Mouse (Mus musculus): Measurements from ENCODE around the gene AC134908.4. TPM values are rescaled to one million over a fixed set of nuclear protein-coding genes. Genes with fewer than 3 reads are reported as not detected.
"Not testable (repeated sequence)": the region's sequence is repeated elsewhere in the genome, so short reads cannot be mapped to it uniquely, and the experiment has no call there.

The AC134908.4 gene
- total and polyA plus RNA-seq, 2 experiments from 2014 or later, result not detected

DNA sequence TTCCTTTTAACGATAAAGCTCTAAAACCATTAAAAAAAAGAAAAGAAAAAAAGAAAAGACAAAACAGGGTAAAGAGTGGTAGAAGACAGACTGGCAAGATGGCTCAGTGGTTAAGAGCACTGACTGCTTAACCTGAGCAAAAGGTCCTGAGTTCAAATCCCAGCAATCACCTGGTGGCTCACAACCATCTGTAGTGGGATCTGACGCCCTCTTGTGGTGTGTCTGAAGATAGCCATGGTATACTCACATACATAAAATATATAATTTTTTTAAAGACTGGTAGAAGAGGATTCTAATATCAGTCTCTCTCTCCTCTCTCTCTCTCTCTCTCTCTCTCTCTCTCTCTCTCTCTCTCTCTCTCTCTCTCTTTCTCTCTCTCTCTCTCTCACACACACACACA lies 12.0 kb upstream of the AC134908.4 start:
- peaks cover 23% of the 10 kb centered on the region for H3K4me1 ChIP-seq (ENCODE audit: insufficient read depth)
- H3K9me3 ChIP-seq (ENCODE audit: low read length); H3K27ac ChIP-seq (ENCODE audit: low read depth, low read length); DNase-seq; H3K36me3 ChIP-seq (ENCODE audit: insufficient read depth); H3K27me3 ChIP-seq (ENCODE audit: insufficient read depth, low read length); ATAC-seq; H3K4me3 ChIP-seq (ENCODE audit: low read depth, low read length); H3K9ac ChIP-seq; H3K4me2 ChIP-seq (ENCODE audit: low read depth): not testable (repeated sequence)
- TF ChIP-seq CTCF (IDR thresholded peaks at IDR 0.05; ENCODE audit: low read depth), result peak; percentile 46
- 55% methylated on average over 2 of the region's 2 CpGs for WGBS

DNA sequence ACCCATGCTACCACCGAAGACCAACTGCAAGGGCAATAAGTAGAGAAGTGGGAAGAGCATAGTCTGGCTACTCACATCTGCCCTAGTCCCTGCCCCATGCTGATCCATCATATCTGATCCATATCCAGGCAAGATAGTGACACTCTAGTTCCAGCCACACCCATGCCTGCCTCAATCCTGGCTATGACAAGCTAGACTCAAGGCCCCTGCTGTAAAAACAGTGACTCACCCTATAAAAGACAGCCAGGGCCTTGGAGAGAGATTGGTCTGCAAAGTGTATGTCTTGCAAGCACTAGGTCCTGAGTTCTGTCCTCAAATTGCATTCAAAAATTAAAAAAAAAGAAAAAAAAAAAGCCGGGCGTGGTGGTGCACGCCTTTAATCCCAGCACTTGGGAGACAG lies 11.0 kb upstream of the AC134908.4 start:
- Histone ChIP-seq H3K4me2 (ENCODE audit: low read depth) (no peak overlapping the region), H3K27ac (ENCODE audit: low read depth, low read length) (no peak overlapping the region), H3K36me3 (ENCODE audit: insufficient read depth) (no peaks in the 10 kb centered on the region), H3K27me3 (ENCODE audit: insufficient read depth, low read length) (no peaks in the 10 kb centered on the region), H3K4me3 (ENCODE audit: low read depth, low read length) (no peak overlapping the region), H3K4me1 (ENCODE audit: insufficient read depth) (peaks cover 27% of the 10 kb centered on the region), H3K9me3 (ENCODE audit: low read length) (no peaks in the 10 kb centered on the region), H3K9ac (no peak overlapping the region)
- DNase-seq (no peak), ATAC-seq (no peak)
- 90% methylated on average over 4 of the region's 4 CpGs for WGBS
- no peak for TF ChIP-seq CTCF (IDR thresholded peaks at IDR 0.05; ENCODE audit: low read depth)

GRCm38 (mm10) chr17:25802825-25803517 lies 7.5 kb upstream of the AC134908.4 start:
- no peak for TF ChIP-seq CTCF (IDR thresholded peaks at IDR 0.05; ENCODE audit: low read depth)
- peak; percentile 96 for ATAC-seq
- Histone ChIP-seq H3K27ac (ENCODE audit: low read depth, low read length) (peak overlapping the region; percentile 89), H3K9me3 (ENCODE audit: low read length) (no peaks in the 10 kb centered on the region), H3K36me3 (ENCODE audit: insufficient read depth) (no peaks in the 10 kb centered on the region), H3K4me2 (ENCODE audit: low read depth) (peak overlapping the region; percentile 33), H3K4me3 (ENCODE audit: low read depth, low read length) (no peak overlapping the region), H3K4me1 (ENCODE audit: insufficient read depth) (peaks cover 10% of the 10 kb centered on the region), H3K9ac (peak overlapping the region; percentile 40), H3K27me3 (ENCODE audit: insufficient read depth, low read length) (no peaks in the 10 kb centered on the region)
- peak; percentile 89 for DNase-seq
- 7% methylated on average over 10 of the region's 10 CpGs for WGBS

GRCm38 (mm10) chr17:25801029-25801428 lies 5.6 kb upstream of the AC134908.4 start:
- H3K9me3 ChIP-seq (ENCODE audit: low read length), result no peaks in the 10 kb centered on the region
- peak; percentile 32; the same call in 1 of the 2 replicates for ATAC-seq
- H3K9ac ChIP-seq, result no peak overlapping the region
- 5% methylated on average over 6 of the region's 6 CpGs for WGBS
- TF ChIP-seq CTCF (IDR thresholded peaks at IDR 0.05; ENCODE audit: low read depth), result peak; percentile 87
- H3K27me3 ChIP-seq (ENCODE audit: insufficient read depth, low read length), result peaks cover 6% of the 10 kb centered on the region; the same call in 1 of the 2 replicates
- H3K27ac ChIP-seq (ENCODE audit: low read depth, low read length), result no peak overlapping the region
- no peaks in the 10 kb centered on the region for H3K36me3 ChIP-seq (ENCODE audit: insufficient read depth)
- peak; percentile 82 for DNase-seq
- peaks cover 9% of the 10 kb centered on the region; the same call in 1 of the 2 replicates for H3K4me1 ChIP-seq (ENCODE audit: insufficient read depth)
- no peak overlapping the region for H3K4me2 ChIP-seq (ENCODE audit: low read depth)
- H3K4me3 ChIP-seq (ENCODE audit: low read depth, low read length), result no peak overlapping the region

- DNase-seq, result peak; percentile 69
- 1% methylated on average over 33 of the region's 35 CpGs for WGBS
- peak within 1 kb of the TSS; percentile 64 for H3K4me2 ChIP-seq (ENCODE audit: low read depth)
- H3K27ac ChIP-seq (ENCODE audit: low read depth, low read length), result peak within 1 kb of the TSS; percentile 16; the same call in 1 of the 2 replicates
- peaks cover 6% of the 10 kb centered on the region; the same call in 1 of the 2 replicates for H3K27me3 ChIP-seq (ENCODE audit: insufficient read depth, low read length)
- peak within 1 kb of the TSS; percentile 47 for H3K4me3 ChIP-seq (ENCODE audit: low read depth, low read length)
- no peaks in the 10 kb centered on the region for H3K9me3 ChIP-seq (ENCODE audit: low read length)
- peaks cover 11% of the 10 kb centered on the region for H3K4me1 ChIP-seq (ENCODE audit: insufficient read depth)
- no peaks in the 10 kb centered on the region for H3K36me3 ChIP-seq (ENCODE audit: insufficient read depth)
- peak; percentile 66 for ATAC-seq
- H3K9ac ChIP-seq, result peak within 1 kb of the TSS; percentile 45
- TF ChIP-seq CTCF (IDR thresholded peaks at IDR 0.05; ENCODE audit: low read depth), result no peak
Measured at GRCm38 (mm10) chr17:25796951-25797369, 1.5 kb upstream of the AC134908.4 start, which contains the start of gene Metrn. TSS of gene Metrn (minus strand) at chr17:25797136.

DNA sequence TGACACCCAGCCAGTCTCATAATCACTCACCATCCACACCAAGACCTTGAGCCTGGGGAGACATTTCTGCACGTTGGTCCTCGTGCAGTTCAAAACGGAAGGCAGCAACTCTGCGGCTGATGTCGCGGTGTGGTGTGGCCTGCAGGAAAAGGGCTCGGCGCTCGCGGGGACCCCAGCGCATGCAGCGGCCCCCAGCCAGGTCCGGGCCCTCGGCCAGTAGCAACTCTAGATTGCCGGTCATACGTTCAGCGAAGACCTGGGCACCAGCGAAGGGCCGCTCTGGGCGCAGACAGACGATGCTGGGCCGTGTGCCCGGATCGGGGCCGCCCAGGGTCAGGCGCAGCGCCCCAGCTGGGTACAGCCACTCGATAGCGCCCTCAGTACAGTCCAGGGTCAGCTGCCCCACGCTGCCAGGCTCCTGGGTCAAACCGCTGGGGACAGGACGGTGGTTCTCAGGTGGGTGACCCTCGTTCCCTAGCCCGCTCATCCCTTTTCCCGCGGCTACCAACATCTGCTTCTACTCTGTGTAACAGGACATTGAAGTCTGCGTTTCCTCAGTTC lies 832 bp upstream of the AC134908.4 start:
- Histone ChIP-seq H3K27me3 (ENCODE audit: insufficient read depth, low read length) (peaks cover 6% of the 10 kb centered on the region; the same call in 1 of the 2 replicates), H3K4me3 (ENCODE audit: low read depth, low read length) (peak overlapping the region; percentile 47), H3K9me3 (ENCODE audit: low read length) (no peaks in the 10 kb centered on the region), H3K9ac (peak overlapping the region; percentile 45; the same call in 1 of the 2 replicates), H3K36me3 (ENCODE audit: insufficient read depth) (no peaks in the 10 kb centered on the region), H3K27ac (ENCODE audit: low read depth, low read length) (peak overlapping the region; percentile 16; the same call in 1 of the 2 replicates), H3K4me2 (ENCODE audit: low read depth) (peak overlapping the region; percentile 64), H3K4me1 (ENCODE audit: insufficient read depth) (peaks cover 11% of the 10 kb centered on the region)
- 3% methylated on average over 37 of the region's 37 CpGs for WGBS
- ATAC-seq (no peak), DNase-seq (no peak)
- no peak for TF ChIP-seq CTCF (IDR thresholded peaks at IDR 0.05; ENCODE audit: low read depth)

DNA sequence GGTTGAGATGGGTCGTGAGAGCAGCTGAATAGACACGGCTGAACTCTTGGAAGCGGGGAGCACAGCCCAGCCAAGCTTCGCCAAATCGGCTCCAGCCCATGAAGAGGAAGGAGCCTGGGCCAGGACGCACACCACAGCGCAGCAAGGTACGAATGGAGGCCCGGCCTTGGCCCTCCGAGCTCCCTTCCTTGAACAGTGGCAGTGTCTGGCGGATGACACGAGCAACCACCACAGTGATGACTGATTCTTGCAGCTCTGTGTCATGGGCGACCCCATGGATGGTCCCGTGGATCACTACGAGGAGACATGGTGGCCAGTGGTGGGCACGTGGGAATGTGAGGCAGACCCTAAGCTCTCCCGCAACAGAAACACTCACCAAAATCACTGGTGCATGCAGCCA lies 461 bp downstream of the AC134908.4 start:
- no peak for DNase-seq
- H3K9ac ChIP-seq, result no peak overlapping the region
- peaks cover 6% of the 10 kb centered on the region; the same call in 1 of the 2 replicates for H3K27me3 ChIP-seq (ENCODE audit: insufficient read depth, low read length)
- H3K4me1 ChIP-seq (ENCODE audit: insufficient read depth), result peaks cover 11% of the 10 kb centered on the region
- H3K36me3 ChIP-seq (ENCODE audit: insufficient read depth), result no peaks in the 10 kb centered on the region
- peak overlapping the region; percentile 41; the same call in 1 of the 2 replicates for H3K27ac ChIP-seq (ENCODE audit: low read depth, low read length)
- no peak overlapping the region for H3K4me3 ChIP-seq (ENCODE audit: low read depth, low read length)
- peak overlapping the region; percentile 64 for H3K4me2 ChIP-seq (ENCODE audit: low read depth)
- no peak for TF ChIP-seq CTCF (IDR thresholded peaks at IDR 0.05; ENCODE audit: low read depth)
- H3K9me3 ChIP-seq (ENCODE audit: low read length), result no peaks in the 10 kb centered on the region
- ATAC-seq, result no peak
- WGBS, result 53% methylated on average over 17 of the region's 17 CpGs
